Mouse (Mus musculus) C2C12 (cell line): ENCODE data around the gene Gpr88.

Experiments
- CEBPB ChIP-seq: IDR thresholded peaks from one replicate; pipeline ENCODE4 v1.6.1; 2011; ENCODE audit warnings: low read depth, mild to moderate bottlenecking, control low read depth, moderate library complexity
- CTCF ChIP-seq: IDR thresholded peaks from one replicate; pipeline ENCODE4 v1.5.1; 2011; ENCODE audit not compliant: control insufficient read depth, insufficient read depth, insufficient read length
- MAX ChIP-seq: IDR thresholded peaks from one replicate; pipeline ENCODE4 v1.6.1; 2011; ENCODE audit warnings: mild to moderate bottlenecking, control low read depth
- MYOG ChIP-seq: IDR thresholded peaks from one replicate; pipeline ENCODE4 v1.6.1; 2011; ENCODE audit not compliant: control insufficient read depth, insufficient read length; ENCODE audit errors: extremely low read depth

- TF ChIP-seq CTCF (no peak), CEBPB (no peak), MAX (no peak), MYOG (no peak)
Measured at GRCm38 (mm10) chr3:116301754-116302153, 48.5 kb upstream of the Gpr88 start.
